ENCODE assay signal across 1 mouse cellular context in genomic region chr5:45857254-45858011, GRCm38 (mm10).
TF ChIP-seq lines count a peak whose summit lies in the region.

TSS of gene Lcorl (minus strand) at chr5:45857615.

TF ChIP-seq in MEL, 35 proteins besides CTCF, POLR2A, EP300 and RAD21 (continued from another document):
- TF ChIP-seq MAFK (IDR thresholded peaks at IDR 0.05; ENCODE audit: borderline replicate concordance, low read depth, low read length) = no peak
- peak; percentile 98 for TF ChIP-seq HCFC1 (IDR thresholded peaks at IDR 0.05; ENCODE audit: low read depth, low read length)
- peak; percentile 73 for TF ChIP-seq SIN3A (IDR thresholded peaks at IDR 0.05; ENCODE audit: low read length)
- no peak for TF ChIP-seq ZC3H11A (IDR thresholded peaks at IDR 0.05; ENCODE audit: low read depth, low read length)
- no peak for TF ChIP-seq USF2 (IDR thresholded peaks at IDR 0.05; ENCODE audit: borderline replicate concordance in 1 of 2, insufficient read depth in 1 of 2, low read depth in 1 of 2, low read length in 2 of 2)
